ENCODE assay signal across 8 mouse cellular contexts in genomic region chr3:108411026-108411753, GRCm38 (mm10). TPM values are rescaled to one million over a fixed set of nuclear protein-coding genes. Genes with fewer than 3 reads are reported as not detected.
DNase-seq lines count a peak whose midpoint lies in the region; ATAC-seq and TF ChIP-seq lines count a peak whose summit lies in the region.

No protein-coding gene starts in this region.

- H3K36me3 ChIP-seq in hindbrain, embryonic 12.5 days, result peaks cover 63% of the 10 kb centered on the region
- peaks cover 40% of the 10 kb centered on the region for H3K36me3 ChIP-seq in limb, embryonic 13.5 days

- TF ChIP-seq CTCF in cerebellum, adult 2 months (IDR thresholded peaks at IDR 0.05; ENCODE audit: borderline replicate concordance, insufficient read depth, low read depth, low read length), result no peak

- H3K4me2 ChIP-seq in hindbrain, embryonic 12.5 days (replicated peaks), result peak overlapping the region; percentile 70
- peak overlapping the region; percentile 31 for H3K4me2 ChIP-seq in limb, embryonic 13.5 days (replicated peaks)

- 18% methylated on average over 5 of the region's 5 CpGs for WGBS in cerebellum, adult 2 months
- 14% methylated on average over 5 of the region's 5 CpGs for WGBS in hindbrain, embryonic 12.5 days
- 65% methylated on average over 5 of the region's 5 CpGs for WGBS in limb, embryonic 13.5 days

- no peak for DNase-seq in cerebellum, adult 2 months
- DNase-seq in MN1 (ENCODE audit: low spot score), result peak; percentile 43
- DNase-seq in urinary bladder, postnatal 10 days (ENCODE audit: low spot score), result no peak
- no peak for DNase-seq in ovary, postnatal 36 days (ENCODE audit: low spot score)

- peak overlapping the region; percentile 77 for H3K9ac ChIP-seq in hindbrain, embryonic 12.5 days
- peak overlapping the region; percentile 45 for H3K9ac ChIP-seq in limb, embryonic 13.5 days

- H3K9me3 ChIP-seq in hindbrain, embryonic 12.5 days (replicated peaks), result peaks cover 5% of the 10 kb centered on the region; the same call in 1 of the 2 replicates
- peaks cover 22% of the 10 kb centered on the region; the same call in 1 of the 2 replicates for H3K9me3 ChIP-seq in limb, embryonic 13.5 days

- no peaks in the 10 kb centered on the region for H3K27me3 ChIP-seq in cerebellum, adult 2 months (ENCODE audit: control insufficient read depth, insufficient read depth, low read length)
- H3K27me3 ChIP-seq in hindbrain, embryonic 12.5 days, result no peaks in the 10 kb centered on the region
- H3K27me3 ChIP-seq in limb, embryonic 13.5 days, result peaks cover 7% of the 10 kb centered on the region

- peaks cover 62% of the 10 kb centered on the region for H3K4me1 ChIP-seq in cerebellum, adult 2 months (ENCODE audit: control insufficient read depth, insufficient read depth, low read length)
- H3K4me1 ChIP-seq in hindbrain, embryonic 12.5 days, result peaks cover 84% of the 10 kb centered on the region
- H3K4me1 ChIP-seq in limb, embryonic 13.5 days, result peaks cover 20% of the 10 kb centered on the region

- peak overlapping the region; percentile 23 for H3K27ac ChIP-seq in cerebellum, adult 2 months (ENCODE audit: insufficient read depth, low read length)
- peak overlapping the region; percentile 99 for H3K27ac ChIP-seq in hindbrain, embryonic 12.5 days
- no peak overlapping the region for H3K27ac ChIP-seq in limb, embryonic 13.5 days

- peak overlapping the region; percentile 42 for H3K4me3 ChIP-seq in cerebellum, adult 2 months (replicated peaks; ENCODE audit: insufficient read depth, low read depth, low read length)
- peak overlapping the region; percentile 38 for H3K4me3 ChIP-seq in hindbrain, embryonic 12.5 days
- H3K4me3 ChIP-seq in limb, embryonic 13.5 days, result no peak overlapping the region

- no peak for ATAC-seq in cerebellum, adult (ENCODE audit: insufficient number of reproducible peaks, low FRiP score, low TSS enrichment)
- peak; percentile 17 for ATAC-seq in hindbrain, embryonic 12.5 days (ENCODE audit: low FRiP score)
- no peak for ATAC-seq in limb, embryonic 13.5 days (ENCODE audit: low FRiP score, low read depth)
- no peak for ATAC-seq in erythroblast, adult 5-6 weeks (replicated peaks; ENCODE audit: low FRiP score, poor library complexity, severe bottlenecking)

- no peak for TF ChIP-seq POLR2A in cerebellum, adult 2 months (IDR thresholded peaks at IDR 0.05; ENCODE audit: borderline replicate concordance, insufficient read depth, low read length)

RNA-seq across cellular contexts. Expression of gene Celsr2, which starts 4.2 kb away (rescaled TPM):
- polyA plus RNA-seq in cerebellum, adult 2 months (2012; rRNA removed), result 57.4 and 58.2 TPM in 2 replicates
- 63.3 and 75.2 TPM in 2 replicates for polyA plus RNA-seq in hindbrain, embryonic 12.5 days (2016; fragmentation: Nextera tagmentation; extraction: Ambion mirVana)
- 5.5 and 7.3 TPM in 2 replicates for polyA plus RNA-seq in limb, embryonic 13.5 days (2015; fragmentation: Nextera tagmentation; extraction: Ambion mirVana)
- total RNA-seq in erythroblast, adult 5-6 weeks (2015; ENCODE audit: low replicate concordance), result not detected in 2 replicates
- 0.14 TPM in 1 of 2 replicates, not detected in the other for total RNA-seq in erythroblast, adult 5-6 weeks (2017; ENCODE audit: low replicate concordance)

RNA-seq across cellular contexts. Expression of gene Psrc1, which starts 27.6 kb away (rescaled TPM):
- polyA plus RNA-seq in cerebellum, adult 2 months (2012; rRNA removed), result 0.21 and 0.28 TPM in 2 replicates
- polyA plus RNA-seq in hindbrain, embryonic 12.5 days (2016; fragmentation: Nextera tagmentation; extraction: Ambion mirVana), result 39.4 and 41.0 TPM in 2 replicates
- polyA plus RNA-seq in limb, embryonic 13.5 days (2015; fragmentation: Nextera tagmentation; extraction: Ambion mirVana), result 62.7 and 63.1 TPM in 2 replicates
- 4.4 and 5.9 TPM in 2 replicates for total RNA-seq in erythroblast, adult 5-6 weeks (2015; ENCODE audit: low replicate concordance)
- 9.5 and 14.1 TPM in 2 replicates for total RNA-seq in erythroblast, adult 5-6 weeks (2017; ENCODE audit: low replicate concordance)

RNA-seq across cellular contexts. Expression of gene Sars, which starts 33.8 kb away (rescaled TPM):
- polyA plus RNA-seq in cerebellum, adult 2 months (2012; rRNA removed), result 214 and 228 TPM in 2 replicates
- 186 and 188 TPM in 2 replicates for polyA plus RNA-seq in hindbrain, embryonic 12.5 days (2016; fragmentation: Nextera tagmentation; extraction: Ambion mirVana)
- polyA plus RNA-seq in limb, embryonic 13.5 days (2015; fragmentation: Nextera tagmentation; extraction: Ambion mirVana), result 114 and 122 TPM in 2 replicates
- total RNA-seq in erythroblast, adult 5-6 weeks (2015; ENCODE audit: low replicate concordance), result 15.5 and 20.4 TPM in 2 replicates
- 91.9 and 143 TPM in 2 replicates for total RNA-seq in erythroblast, adult 5-6 weeks (2017; ENCODE audit: low replicate concordance)

RNA-seq across cellular contexts. Expression of gene Mybphl, which starts 46.5 kb away (rescaled TPM):
- polyA plus RNA-seq in cerebellum, adult 2 months (2012; rRNA removed), result 0.16 TPM in 1 of 2 replicates, not detected in the other
- not detected in 2 replicates for polyA plus RNA-seq in hindbrain, embryonic 12.5 days (2016; fragmentation: Nextera tagmentation; extraction: Ambion mirVana)
- not detected in 2 replicates for polyA plus RNA-seq in limb, embryonic 13.5 days (2015; fragmentation: Nextera tagmentation; extraction: Ambion mirVana)
- total RNA-seq in erythroblast, adult 5-6 weeks (2015; ENCODE audit: low replicate concordance), result not detected in 2 replicates
- not detected in 2 replicates for total RNA-seq in erythroblast, adult 5-6 weeks (2017; ENCODE audit: low replicate concordance)

Comparison
In these comparisons a context has a peak if more than half of its experiments do, and no peak if none do; other contexts are left out.
1. RNA of gene Psrc1, which starts 27.6 kb away (polyA plus RNA-seq): 62.7 to 63.1 TPM in limb, embryonic 13.5 days and 39.4 to 41.0 TPM in hindbrain, embryonic 12.5 days; 0.21 to 0.28 TPM in cerebellum, adult 2 months; every median in the first group is over 10 times any median in the second.